Mouse (Mus musculus) 3134 (cell line): ENCODE data around the gene Rhoa.
A peak's percentile ranks its signal among the peaks of the same experiment; 100 is the strongest.
"Not testable (repeated sequence)": the region's sequence is repeated elsewhere in the genome, so short reads cannot be mapped to it uniquely, and the experiment has no call there.

Source experiments
- DNase-seq: peaks from one replicate; pipeline ENCODE4 v3.0.0-alpha.2; 2011; ENCODE audit warnings: low spot score; ENCODE audit not compliant: insufficient read length; ENCODE audit errors: extremely low read depth

Rhoa gene

GRCm38 (mm10) chr9:108287526-108288238 lies 18.2 kb upstream of the Rhoa start:
- not testable (repeated sequence) for DNase-seq

GRCm38 (mm10) chr9:108289347-108289746 lies 16.6 kb upstream of the Rhoa start:
- no peak for DNase-seq

GRCm38 (mm10) chr9:108290016-108290750 lies 15.7 kb upstream of the Rhoa start, which contains the start of gene Nicn1:
Gene Nicn1 (plus strand): TSS chr9:108290429.
- DNase-seq = peak; percentile 86

- no peak for DNase-seq
Observed at GRCm38 (mm10) chr9:108290773-108291172, 15.2 kb upstream of the Rhoa start.

- DNase-seq = no peak
Observed at GRCm38 (mm10) chr9:108296453-108297355, 9.2 kb upstream of the Rhoa start, which contains the start of gene Amt. Gene Amt (plus strand): TSS chr9:108296853.

GRCm38 (mm10) chr9:108301853-108302252 lies 4.1 kb upstream of the Rhoa start:
- DNase-seq = no peak

- DNase-seq = no peak
Observed at GRCm38 (mm10) chr9:108304716-108305115, 1.2 kb upstream of the Rhoa start.

GRCm38 (mm10) chr9:108305170-108305569 lies 759 bp upstream of the Rhoa start:
- no peak for DNase-seq

- DNase-seq = peak; percentile 79
Observed at GRCm38 (mm10) chr9:108306571-108306980, 647 bp downstream of the Rhoa start.

GRCm38 (mm10) chr9:108307021-108307807 lies 1.3 kb downstream of the Rhoa start:
- DNase-seq = no peak

GRCm38 (mm10) chr9:108308141-108308540 lies 2.2 kb downstream of the Rhoa start:
- DNase-seq = no peak

- DNase-seq = no peak
Observed at GRCm38 (mm10) chr9:108317572-108317971, 11.6 kb downstream of the Rhoa start.

- DNase-seq = no peak
Observed at GRCm38 (mm10) chr9:108318462-108318861, 12.5 kb downstream of the Rhoa start.

GRCm38 (mm10) chr9:108322054-108322453 lies 16.1 kb downstream of the Rhoa start:
- not testable (repeated sequence) for DNase-seq

GRCm38 (mm10) chr9:108324784-108325183 lies 18.9 kb downstream of the Rhoa start:
- no peak for DNase-seq

- no peak for DNase-seq
Observed at GRCm38 (mm10) chr9:108325811-108326210, 19.9 kb downstream of the Rhoa start.

GRCm38 (mm10) chr9:108337848-108338550 lies 32.1 kb downstream of the Rhoa start:
- DNase-seq = no peak

- DNase-seq = no peak
Observed at GRCm38 (mm10) chr9:108338551-108338885, 32.6 kb downstream of the Rhoa start.

- DNase-seq = peak; percentile 92
Observed at GRCm38 (mm10) chr9:108338886-108339781, 33.2 kb downstream of the Rhoa start, which contains the start of gene Gpx1. Gene Gpx1 (plus strand): TSS chr9:108338903.
